Mouse (Mus musculus): Measurements from ENCODE around the gene Kel.

Gene Kel

DNA sequence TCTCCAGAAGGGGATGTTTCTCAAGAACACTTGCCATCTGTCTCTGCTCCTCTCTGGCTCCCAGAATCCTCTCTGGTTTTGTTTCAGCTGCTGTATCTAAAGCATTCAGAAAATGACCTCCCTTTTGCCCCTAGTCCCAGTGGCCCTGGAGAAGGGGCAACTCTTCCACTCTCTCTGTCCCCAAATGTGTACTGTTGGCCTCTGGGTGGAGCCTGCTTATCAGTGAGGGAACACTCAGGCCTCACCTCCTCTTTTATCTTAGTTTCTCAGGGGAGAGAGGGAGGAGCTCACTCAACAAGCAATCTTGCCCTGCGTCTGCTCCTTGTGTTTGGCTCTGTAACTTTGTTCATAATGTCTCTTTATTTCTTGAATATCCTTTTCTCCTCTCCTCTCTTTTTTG lies at the start of gene Kel:
Kel (minus strand) TSS at position 217 of the 400 bp plus-strand sequence.
- TF ChIP-seq GATA4 (IDR thresholded peaks at IDR 0.05; ENCODE audit: insufficient replicate concordance, low read length) = no peak

DNA sequence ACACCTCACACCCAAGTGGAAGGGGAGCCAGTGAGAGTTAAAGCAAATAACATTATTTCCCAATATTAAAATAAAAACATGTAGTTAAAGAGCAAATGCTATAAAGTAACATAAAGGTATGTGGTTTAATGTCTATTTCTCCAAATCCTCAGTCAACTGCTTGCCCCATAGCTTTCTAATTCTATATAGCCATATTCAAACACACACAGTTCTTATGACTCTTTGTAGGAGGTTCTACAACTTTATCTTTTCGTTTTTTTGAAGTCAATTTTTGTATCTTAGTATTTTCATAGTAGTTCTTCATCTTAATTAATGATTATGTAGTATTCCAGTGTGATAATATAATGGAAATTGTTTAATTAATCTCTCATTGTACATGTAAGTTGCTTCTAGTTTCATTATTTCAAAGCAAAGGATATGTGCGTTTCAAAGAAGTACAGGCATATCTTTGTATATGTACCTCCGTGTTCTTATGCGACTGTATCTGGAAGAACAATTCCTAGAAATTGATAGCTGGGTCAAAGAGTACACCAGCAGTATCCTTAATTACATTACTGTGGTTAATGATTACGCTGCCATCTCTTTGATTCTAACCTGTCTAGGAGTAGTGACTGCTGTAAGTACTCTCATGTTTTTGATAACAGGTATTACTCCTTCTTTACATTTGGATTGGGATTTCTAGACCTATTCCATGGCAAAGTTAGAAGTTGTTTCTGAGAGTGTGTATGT lies 40.7 kb upstream of the Kel start:
- TF ChIP-seq GATA4 (IDR thresholded peaks at IDR 0.05; ENCODE audit: insufficient replicate concordance, low read length) = no peak

- no peak for TF ChIP-seq GATA4 (IDR thresholded peaks at IDR 0.05; ENCODE audit: insufficient replicate concordance, low read length)
Observed at GRCm38 (mm10) chr6:41741101-41741500, 37.0 kb upstream of the Kel start.

DNA sequence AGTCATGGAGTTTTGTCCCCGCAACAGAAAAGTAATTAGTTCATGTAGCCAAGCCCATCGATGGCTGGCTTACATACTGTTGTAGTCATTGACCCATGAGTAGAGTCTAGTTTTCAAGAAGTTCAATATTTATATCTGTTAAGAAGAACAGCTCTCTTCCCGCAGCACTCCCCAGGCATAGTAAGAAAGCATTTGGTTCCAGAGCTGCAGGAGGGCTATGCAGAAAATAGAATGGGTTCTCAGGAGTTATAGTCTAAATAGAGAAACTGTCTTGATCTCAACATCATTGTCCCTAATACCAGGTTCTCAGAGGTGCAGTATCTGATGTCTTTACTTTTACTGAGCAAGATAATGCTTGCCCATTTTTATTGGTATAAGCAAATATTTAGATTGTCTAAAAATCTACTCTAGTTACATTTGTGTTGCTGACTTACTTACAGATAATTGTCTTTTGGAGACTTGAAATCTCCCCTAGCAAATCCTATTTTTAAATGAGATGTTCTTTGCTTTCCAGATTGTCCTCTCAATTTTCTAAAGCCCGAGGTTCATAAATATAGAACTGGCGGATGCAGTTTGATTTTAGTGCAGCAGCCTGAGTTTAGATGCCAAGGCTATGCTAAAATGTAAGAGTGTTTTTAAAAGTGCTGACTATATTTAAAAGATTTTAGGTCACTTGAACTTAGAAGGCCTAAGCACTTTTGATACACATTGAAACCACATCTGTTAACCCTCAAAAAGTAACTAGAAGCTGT lies 30.8 kb upstream of the Kel start:
- no peak for TF ChIP-seq GATA4 (IDR thresholded peaks at IDR 0.05; ENCODE audit: insufficient replicate concordance, low read length)

GRCm38 (mm10) chr6:41727989-41728609 lies 24.0 kb upstream of the Kel start:
- no peak for TF ChIP-seq GATA4 (IDR thresholded peaks at IDR 0.05; ENCODE audit: insufficient replicate concordance, low read length)

GRCm38 (mm10) chr6:41721430-41721829 lies 17.3 kb upstream of the Kel start:
- TF ChIP-seq GATA4 (IDR thresholded peaks at IDR 0.05; ENCODE audit: insufficient replicate concordance, low read length) = no peak

DNA sequence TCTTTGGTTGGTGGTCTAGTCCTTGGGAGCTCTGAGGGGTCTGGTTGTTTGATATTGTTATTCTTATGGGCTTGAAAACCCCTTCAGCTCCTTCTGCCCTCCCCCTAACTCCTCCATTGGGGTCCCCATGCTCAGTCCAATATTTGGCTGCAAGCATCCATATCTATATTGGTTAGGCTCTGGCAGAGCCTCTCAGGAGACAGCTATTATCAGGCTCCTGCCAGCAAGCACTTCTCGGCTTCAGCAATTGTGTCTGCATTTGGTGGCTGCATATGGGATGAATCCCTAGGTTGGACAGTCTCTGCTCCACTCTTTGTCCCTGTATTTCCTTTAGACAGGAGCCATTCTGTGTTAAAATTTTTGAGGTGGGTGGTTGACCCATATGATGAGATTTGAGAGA lies 6.1 kb upstream of the Kel start:
- TF ChIP-seq GATA4 (IDR thresholded peaks at IDR 0.05; ENCODE audit: insufficient replicate concordance, low read length) = no peak

GRCm38 (mm10) chr6:41706275-41706674 lies 2.1 kb upstream of the Kel start:
- no peak for TF ChIP-seq GATA4 (IDR thresholded peaks at IDR 0.05; ENCODE audit: insufficient replicate concordance, low read length)

DNA sequence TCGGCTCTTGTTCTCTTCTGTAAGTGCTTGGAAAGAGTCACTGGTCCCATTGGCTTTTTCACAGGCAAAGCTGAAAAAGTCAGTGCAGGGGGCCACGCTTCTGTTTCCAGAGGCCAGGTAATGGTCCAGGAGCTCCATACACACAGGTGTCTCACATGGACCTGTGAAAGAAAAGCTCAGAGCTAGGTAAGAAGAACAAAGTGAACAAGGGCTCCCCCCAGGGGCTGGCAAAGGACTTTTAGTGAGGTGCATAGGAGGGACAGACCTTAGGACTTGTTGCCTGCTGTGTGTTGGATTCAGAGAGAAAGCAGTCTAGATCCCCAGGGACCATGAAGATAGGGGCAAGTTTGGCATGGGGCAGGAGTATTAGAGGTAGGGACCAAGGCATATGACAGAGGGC lies 1.2 kb downstream of the Kel start:
- no peak for TF ChIP-seq GATA4 (IDR thresholded peaks at IDR 0.05; ENCODE audit: insufficient replicate concordance, low read length)

DNA sequence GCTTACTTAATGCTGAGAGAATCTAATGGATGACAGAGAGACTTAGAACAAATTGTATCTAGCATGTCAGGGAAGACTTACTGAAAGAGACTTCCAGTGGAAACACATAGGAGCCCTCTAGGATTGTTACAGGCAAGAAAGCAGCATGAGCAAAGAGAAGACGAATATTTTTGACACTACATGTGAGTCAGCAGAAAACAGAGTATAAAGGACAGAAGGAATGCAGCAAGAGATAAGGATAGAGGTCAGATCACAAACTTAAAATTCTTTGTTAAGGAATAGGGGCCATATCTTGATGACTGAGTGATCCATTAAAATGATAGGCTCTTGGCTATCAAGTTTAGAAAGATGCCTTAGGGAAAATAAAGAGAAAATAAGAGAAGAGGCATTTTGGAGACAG lies 2.9 kb downstream of the Kel start:
- no peak for TF ChIP-seq GATA4 (IDR thresholded peaks at IDR 0.05; ENCODE audit: insufficient replicate concordance, low read length)

DNA sequence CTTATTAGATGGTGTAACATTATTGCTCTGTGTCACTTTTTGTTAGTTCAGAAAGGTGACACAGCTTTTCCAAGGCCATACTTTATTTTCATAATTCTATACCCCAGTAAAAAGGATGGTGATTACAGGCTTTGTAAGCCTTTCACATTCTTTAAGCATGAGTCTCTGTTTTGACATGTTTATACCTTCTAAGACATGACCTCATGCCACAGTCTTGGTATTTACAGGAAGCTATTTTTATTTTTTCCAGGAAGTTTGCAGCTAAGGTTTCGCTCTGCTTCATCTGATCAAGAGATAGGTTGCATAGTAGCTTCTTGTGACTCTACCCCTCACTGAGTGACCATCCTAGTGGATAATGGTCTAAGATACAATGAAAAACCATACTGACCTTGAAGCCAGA lies 9.7 kb downstream of the Kel start:
- no peak for TF ChIP-seq GATA4 (IDR thresholded peaks at IDR 0.05; ENCODE audit: insufficient replicate concordance, low read length)

GRCm38 (mm10) chr6:41692200-41692599 lies 11.9 kb downstream of the Kel start:
- no peak for TF ChIP-seq GATA4 (IDR thresholded peaks at IDR 0.05; ENCODE audit: insufficient replicate concordance, low read length)

DNA sequence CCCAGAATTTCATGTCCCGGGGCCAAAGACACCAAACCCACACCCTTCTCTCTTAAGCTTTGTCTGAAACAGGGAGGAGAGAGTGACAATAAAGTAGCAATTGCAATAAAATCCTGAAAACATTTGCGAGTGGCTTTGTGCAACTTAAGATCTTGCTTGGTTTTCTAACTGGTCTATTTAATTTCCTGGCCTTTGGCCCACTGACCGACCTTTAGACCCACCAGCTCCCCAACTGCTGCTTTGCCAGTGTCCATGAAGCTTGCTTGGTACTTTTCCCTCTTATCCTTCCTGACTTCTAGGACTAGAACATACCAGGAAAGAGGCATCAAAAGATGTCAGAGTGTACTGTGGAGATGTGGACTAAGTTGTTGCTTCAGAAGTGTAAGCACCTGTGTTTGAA lies 18.5 kb downstream of the Kel start:
- TF ChIP-seq GATA4 (IDR thresholded peaks at IDR 0.05; ENCODE audit: insufficient replicate concordance, low read length) = no peak

DNA sequence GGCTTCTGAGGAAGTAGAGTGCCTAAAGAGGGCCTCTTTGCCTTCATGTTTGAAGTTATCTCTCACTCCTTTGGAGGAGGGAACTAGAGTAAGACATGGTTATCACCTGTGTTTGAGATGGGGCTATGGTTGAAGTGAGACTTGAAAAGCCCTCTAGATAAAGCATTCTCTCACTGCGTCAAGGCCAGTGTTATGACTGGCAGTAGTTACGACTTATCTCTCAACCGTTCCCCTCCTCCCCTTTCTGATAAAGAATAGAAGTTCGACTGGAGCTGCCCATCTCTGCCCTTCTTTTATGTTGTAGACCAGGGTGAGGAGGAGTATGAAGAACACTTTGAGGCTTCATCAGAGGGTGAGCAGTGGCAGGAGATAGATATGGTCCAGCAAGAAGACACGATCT lies 19.2 kb downstream of the Kel start:
- no peak for TF ChIP-seq GATA4 (IDR thresholded peaks at IDR 0.05; ENCODE audit: insufficient replicate concordance, low read length)

- TF ChIP-seq GATA4 (IDR thresholded peaks at IDR 0.05; ENCODE audit: insufficient replicate concordance, low read length) = no peak
Observed at GRCm38 (mm10) chr6:41684131-41684530, 20.0 kb downstream of the Kel start, which contains the start of gene Llcfc1. Gene Llcfc1, plus strand, starts transcription at chr6:41684431.

DNA sequence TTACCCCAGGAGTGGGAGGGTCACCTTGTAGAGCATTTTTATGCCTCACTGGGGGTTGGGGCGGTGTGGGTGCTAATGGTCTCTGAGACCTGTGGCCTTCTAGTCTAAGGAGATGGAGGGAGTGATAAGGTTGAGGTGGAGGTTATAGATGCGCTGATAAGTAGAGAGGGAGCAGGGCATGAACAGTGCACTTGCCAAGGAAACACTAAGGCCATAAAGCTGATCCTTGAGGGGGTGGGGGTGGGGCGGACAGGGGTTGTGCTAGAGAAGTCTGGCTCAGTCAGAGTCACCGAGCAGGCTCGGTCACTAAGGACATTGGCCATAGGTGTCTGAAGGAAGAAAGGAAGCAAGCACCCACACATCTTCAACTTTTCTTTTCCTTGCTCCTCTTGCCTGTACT lies 22.5 kb downstream of the Kel start:
- no peak for TF ChIP-seq GATA4 (IDR thresholded peaks at IDR 0.05; ENCODE audit: insufficient replicate concordance, low read length)
